8 mouse cellular contexts compared by ENCODE assay signal in genomic region chr4:135986943-135987710, GRCm38 (mm10). TPM values are rescaled to one million over a fixed set of nuclear protein-coding genes. Genes with fewer than 3 reads are reported as not detected.
A peak's percentile ranks its signal among the peaks of the same experiment; 100 is the strongest.
DNase-seq lines count a peak whose midpoint lies in the region; ATAC-seq lines count a peak whose summit lies in the region.

Pithd1 (minus strand) TSS chr4:135987264.

- peak; percentile 88 for ATAC-seq in intestine, embryonic 14.5 days (replicated peaks; ENCODE audit: low FRiP score, low TSS enrichment, low read depth)

- peak; percentile 95 to 98 for DNase-seq in adrenal gland, adult (ENCODE audit: inconsistent age in 2 of 2, low spot score in 1 of 2)
- peak; percentile 93 for DNase-seq in embryo, embryonic 10.5 days (ENCODE audit: low spot score)
- peak; percentile 90 for DNase-seq in gastrocnemius, postnatal 25 days
- DNase-seq in intestine, embryonic 14.5 days (ENCODE audit: low spot score) = peak; percentile 95
- peak; percentile 91 to 95 for DNase-seq in left cerebral cortex, postnatal 14 days (ENCODE audit: low spot score in 2 of 2)
- peak; percentile 96 for DNase-seq in mesoderm, embryonic 11.5 days (ENCODE audit: low read depth, low spot score)
- DNase-seq in right cerebral cortex, postnatal 36 days (ENCODE audit: low spot score in 2 of 2) = peak; percentile 87 to 89
- DNase-seq in yolk sac, embryonic 10.5 days (ENCODE audit: low spot score) = peak; percentile 93

- H3K9me3 ChIP-seq in intestine, embryonic 14.5 days (ENCODE audit: control insufficient read depth, low read length) = no peaks in the 10 kb centered on the region

- H3K27ac ChIP-seq in intestine, embryonic 14.5 days (ENCODE audit: low read depth) = peak within 1 kb of the TSS; percentile 68

- peaks cover 11% of the 10 kb centered on the region for H3K4me1 ChIP-seq in intestine, embryonic 14.5 days (replicated peaks; ENCODE audit: control insufficient read depth, insufficient read depth, low read length)

- H3K4me3 ChIP-seq in intestine, embryonic 14.5 days (ENCODE audit: low read depth, low read length) = peak within 1 kb of the TSS; percentile 96

- under 1% methylated on average over 81 of the region's 81 CpGs for WGBS in intestine, embryonic 14.5 days

- no peaks in the 10 kb centered on the region for H3K27me3 ChIP-seq in intestine, embryonic 14.5 days (replicated peaks; ENCODE audit: control insufficient read depth, insufficient read depth, low read length)

- intact Hi-C loops in left cerebral cortex, postnatal 14 days (cut with DNase I) = no loop called here

- H3K9ac ChIP-seq in intestine, embryonic 14.5 days (ENCODE audit: low read length) = peak within 1 kb of the TSS; percentile 91

- H3K4me2 ChIP-seq in intestine, embryonic 14.5 days (ENCODE audit: low read length) = peak within 1 kb of the TSS; percentile 61

- peaks cover 28% of the 10 kb centered on the region for H3K36me3 ChIP-seq in intestine, embryonic 14.5 days (ENCODE audit: control insufficient read depth, insufficient read depth, low read length)

RNA-seq across cellular contexts. Expression of gene Pithd1, which starts in this region (rescaled TPM):
- total RNA-seq in gastrocnemius, postnatal 25 days (2021) = 10 to 100 TPM; 22.0 to 22.6 TPM
- polyA plus RNA-seq in intestine, embryonic 14.5 days (2014; fragmentation: Nextera tagmentation; extraction: Ambion mirVana) = 46.5 and 50.1 TPM in 2 replicates
- total RNA-seq in left cerebral cortex, postnatal 14 days (2021) = 10 to 100 TPM; 71.5 to 72.5 TPM

Comparison
In these comparisons a context has a peak if more than half of its experiments do, and no peak if none do; other contexts are left out.
1. Peak in every context shown above with its lines: DNase-seq, ATAC-seq, H3K4me3 ChIP-seq and H3K27ac ChIP-seq.